7 mouse cellular contexts compared by ENCODE assay signal in genomic region chr5:73637337-73638107, GRCm38 (mm10). TPM values are rescaled to one million over a fixed set of nuclear protein-coding genes. Genes with fewer than 3 reads are reported as not detected.
DNase-seq lines count a peak whose midpoint lies in the region; ATAC-seq and TF ChIP-seq lines count a peak whose summit lies in the region.

No protein-coding gene starts in this region.

- H3K9me3 ChIP-seq in liver, postnatal 0 days (ENCODE audit: low read length) = no peaks in the 10 kb centered on the region
- peaks cover 3% of the 10 kb centered on the region; the same call in 1 of the 2 replicates for H3K9me3 ChIP-seq in liver, embryonic 11.5 days (ENCODE audit: control insufficient read depth, low read length)
- no peaks in the 10 kb centered on the region for H3K9me3 ChIP-seq in heart, postnatal 0 days (replicated peaks; ENCODE audit: control insufficient read depth, low read length)
- H3K9me3 ChIP-seq in midbrain, embryonic 15.5 days = no peaks in the 10 kb centered on the region

- 46% methylated on average over 8 of the region's 8 CpGs for WGBS in liver, postnatal 0 days (ENCODE audit: insufficient replicate concordance)
- 48% methylated on average over 8 of the region's 8 CpGs for WGBS in liver, embryonic 11.5 days
- 35% methylated on average over 8 of the region's 8 CpGs for WGBS in heart, postnatal 0 days
- WGBS in midbrain, embryonic 15.5 days = 44% methylated on average over 8 of the region's 8 CpGs

- H3K4me2 ChIP-seq in liver, postnatal 0 days (ENCODE audit: low read depth, low read length) = no peak overlapping the region; the same call in 1 of the 2 replicates
- H3K4me2 ChIP-seq in liver, embryonic 11.5 days = no peak overlapping the region
- H3K4me2 ChIP-seq in heart, postnatal 0 days (ENCODE audit: low read depth, low read length) = no peak overlapping the region
- H3K4me2 ChIP-seq in midbrain, embryonic 15.5 days = no peak overlapping the region

- TF ChIP-seq EP300 in liver, postnatal 0 days (IDR thresholded peaks at IDR 0.05; ENCODE audit: low read depth) = no peak
- TF ChIP-seq EP300 in heart, postnatal 0 days (IDR thresholded peaks at IDR 0.05; ENCODE audit: low read depth) = no peak

- no peaks in the 10 kb centered on the region for H3K36me3 ChIP-seq in liver, postnatal 0 days (replicated peaks; ENCODE audit: insufficient read depth, low read length)
- H3K36me3 ChIP-seq in liver, embryonic 11.5 days (ENCODE audit: control insufficient read depth, insufficient read depth, low read length) = peaks cover 6% of the 10 kb centered on the region; the same call in 1 of the 2 replicates
- H3K36me3 ChIP-seq in heart, postnatal 0 days (replicated peaks; ENCODE audit: control insufficient read depth, insufficient read depth, low read length) = peaks cover 68% of the 10 kb centered on the region
- peaks cover 17% of the 10 kb centered on the region; the same call in 1 of the 2 replicates for H3K36me3 ChIP-seq in midbrain, embryonic 15.5 days (replicated peaks)

- H3K4me1 ChIP-seq in liver, postnatal 0 days (ENCODE audit: insufficient read depth) = no peaks in the 10 kb centered on the region
- H3K4me1 ChIP-seq in liver, embryonic 11.5 days (replicated peaks; ENCODE audit: control insufficient read depth, insufficient read depth, low read length) = no peaks in the 10 kb centered on the region; the same call in 1 of the 2 replicates
- H3K4me1 ChIP-seq in heart, postnatal 0 days (ENCODE audit: control insufficient read depth, insufficient read depth) = no peaks in the 10 kb centered on the region
- H3K4me1 ChIP-seq in midbrain, embryonic 15.5 days = peaks cover 5% of the 10 kb centered on the region; the same call in 1 of the 2 replicates

- no peak for ATAC-seq in liver, postnatal 0 days
- ATAC-seq in liver, embryonic 11.5 days (replicated peaks; ENCODE audit: low FRiP score) = no peak
- ATAC-seq in heart, postnatal 0 days (ENCODE audit: insufficient read depth, low read depth) = peak; percentile 68; the same call in 1 of the 2 replicates
- peak; percentile 85 for ATAC-seq in midbrain, embryonic 15.5 days (replicated peaks)

- H3K4me3 ChIP-seq in liver, postnatal 0 days (ENCODE audit: low read depth, low read length) = no peak overlapping the region
- H3K4me3 ChIP-seq in liver, embryonic 11.5 days (ENCODE audit: low read depth, low read length) = no peak overlapping the region
- no peak overlapping the region for H3K4me3 ChIP-seq in heart, postnatal 0 days (ENCODE audit: low read depth, low read length)
- no peak overlapping the region for H3K4me3 ChIP-seq in midbrain, embryonic 15.5 days

- H3K27me3 ChIP-seq in liver, postnatal 0 days (ENCODE audit: insufficient read depth, low read length) = no peaks in the 10 kb centered on the region
- H3K27me3 ChIP-seq in liver, embryonic 11.5 days (replicated peaks; ENCODE audit: control insufficient read depth, insufficient read depth, low read length) = no peaks in the 10 kb centered on the region
- no peaks in the 10 kb centered on the region for H3K27me3 ChIP-seq in heart, postnatal 0 days (ENCODE audit: control insufficient read depth, insufficient read depth, low read length)
- H3K27me3 ChIP-seq in midbrain, embryonic 15.5 days (replicated peaks) = no peaks in the 10 kb centered on the region

- DNase-seq in liver, postnatal 0 days = no peak
- no peak for DNase-seq in liver, embryonic 11.5 days (ENCODE audit: low spot score)
- peak; percentile 67 for DNase-seq in brain, embryonic 18.5 days (ENCODE audit: low read depth, low spot score)
- peak; percentile 67 for DNase-seq in heart, postnatal 0 days (ENCODE audit: low spot score)
- DNase-seq in natural killer cell, adult 2 months (ENCODE audit: low spot score in 2 of 2) = no peak
- DNase-seq in adrenal gland, adult 2 months = no peak

- H3K27ac ChIP-seq in liver, postnatal 0 days (ENCODE audit: low read depth) = no peak overlapping the region
- no peak overlapping the region for H3K27ac ChIP-seq in liver, embryonic 11.5 days (ENCODE audit: low read depth, low read length)
- no peak overlapping the region for H3K27ac ChIP-seq in heart, postnatal 0 days (ENCODE audit: low read depth)
- H3K27ac ChIP-seq in midbrain, embryonic 15.5 days = peak overlapping the region; percentile 60

- TF ChIP-seq CTCF in liver, postnatal 0 days (IDR thresholded peaks at IDR 0.05; ENCODE audit: low read depth) = peak; percentile 56
- peak; percentile 61 for TF ChIP-seq CTCF in heart, postnatal 0 days (IDR thresholded peaks at IDR 0.05; ENCODE audit: low read depth)

- no peak overlapping the region for H3K9ac ChIP-seq in liver, postnatal 0 days (replicated peaks)
- H3K9ac ChIP-seq in liver, embryonic 11.5 days (ENCODE audit: low read depth, low read length) = no peak overlapping the region
- no peak overlapping the region for H3K9ac ChIP-seq in heart, postnatal 0 days (replicated peaks; ENCODE audit: low read depth, low read length)
- H3K9ac ChIP-seq in midbrain, embryonic 15.5 days = no peak overlapping the region

RNA-seq across cellular contexts. Expression of gene Lrrc66, which starts 5.2 kb away (rescaled TPM):
- polyA plus RNA-seq in liver, postnatal 0 days (2015; fragmentation: Nextera tagmentation; extraction: Ambion mirVana) = not detected in 2 replicates
- polyA plus RNA-seq in liver, embryonic 11.5 days (2014; fragmentation: Nextera tagmentation; extraction: Ambion mirVana) = 0.18 and 0.74 TPM in 2 replicates
- 0.23 TPM in 1 of 2 replicates, not detected in the other for total RNA-seq in heart, postnatal 0 days (2014; rRNA removed; ENCODE audit: low replicate concordance)
- polyA plus RNA-seq in heart, postnatal 0 days (2015; fragmentation: Nextera tagmentation; extraction: Ambion mirVana) = 0.07 TPM in 1 of 2 replicates, not detected in the other
- polyA plus RNA-seq in midbrain, embryonic 15.5 days (2015; fragmentation: Nextera tagmentation; extraction: Ambion mirVana) = not detected in 2 replicates
- total RNA-seq in adrenal gland, adult 2 months (2021) = not detected
- not detected in 2 replicates for polyA plus RNA-seq in adrenal gland, adult 2 months (2012; rRNA removed)

RNA-seq across cellular contexts. Expression of gene Sgcb, which starts 10.1 kb away (rescaled TPM):
- polyA plus RNA-seq in liver, postnatal 0 days (2015; fragmentation: Nextera tagmentation; extraction: Ambion mirVana) = 2.1 and 2.3 TPM in 2 replicates
- polyA plus RNA-seq in liver, embryonic 11.5 days (2014; fragmentation: Nextera tagmentation; extraction: Ambion mirVana) = 8.9 and 9.3 TPM in 2 replicates
- 20.8 and 25.2 TPM in 2 replicates for total RNA-seq in heart, postnatal 0 days (2014; rRNA removed; ENCODE audit: low replicate concordance)
- 46.9 and 49.0 TPM in 2 replicates for polyA plus RNA-seq in heart, postnatal 0 days (2015; fragmentation: Nextera tagmentation; extraction: Ambion mirVana)
- polyA plus RNA-seq in midbrain, embryonic 15.5 days (2015; fragmentation: Nextera tagmentation; extraction: Ambion mirVana) = 35.8 and 36.6 TPM in 2 replicates
- total RNA-seq in adrenal gland, adult 2 months (2021) = 10 to 100 TPM; 21.0 to 22.3 TPM
- polyA plus RNA-seq in adrenal gland, adult 2 months (2012; rRNA removed) = 4.4 and 4.9 TPM in 2 replicates

RNA-seq across cellular contexts. Expression of gene Spata18, which starts 13.7 kb away (rescaled TPM):
- polyA plus RNA-seq in liver, postnatal 0 days (2015; fragmentation: Nextera tagmentation; extraction: Ambion mirVana) = not detected in 2 replicates
- polyA plus RNA-seq in liver, embryonic 11.5 days (2014; fragmentation: Nextera tagmentation; extraction: Ambion mirVana) = not detected in 2 replicates
- total RNA-seq in heart, postnatal 0 days (2014; rRNA removed; ENCODE audit: low replicate concordance) = 0.27 and 1.0 TPM in 2 replicates
- 0.84 and 0.87 TPM in 2 replicates for polyA plus RNA-seq in heart, postnatal 0 days (2015; fragmentation: Nextera tagmentation; extraction: Ambion mirVana)
- 0.30 and 0.52 TPM in 2 replicates for polyA plus RNA-seq in midbrain, embryonic 15.5 days (2015; fragmentation: Nextera tagmentation; extraction: Ambion mirVana)
- not detected for total RNA-seq in adrenal gland, adult 2 months (2021)
- polyA plus RNA-seq in adrenal gland, adult 2 months (2012; rRNA removed) = not detected in 2 replicates

Comparison
In these comparisons a context has a peak if more than half of its experiments do, and no peak if none do; other contexts are left out.
1. ATAC-seq: peak in heart, postnatal 0 days (single experiment) and midbrain, embryonic 15.5 days (single experiment); none in liver, postnatal 0 days (single experiment) and liver, embryonic 11.5 days (single experiment).
2. DNase-seq: peak in brain, embryonic 18.5 days (single experiment) and heart, postnatal 0 days (single experiment); none in liver, postnatal 0 days (single experiment), liver, embryonic 11.5 days (single experiment), natural killer cell, adult 2 months (0 of 2) and adrenal gland, adult 2 months (single experiment).